Mouse (Mus musculus) embryonic fibroblast, embryonic 13.5 days (primary cell): ENCODE data around the gene Tmub2. TPM values are rescaled to one million over a fixed set of nuclear protein-coding genes. Genes with fewer than 3 reads are reported as not detected.

Experiments
- H3K27ac ChIP-seq: 2 replicates; pipeline ENCODE4 v1.5.1; 2012; ENCODE audit warnings: low read length, control low read depth, inconsistent platforms; ENCODE audit not compliant: insufficient read depth
- H3K4me1 ChIP-seq: 2 replicates; pipeline ENCODE4 v1.6.1; 2011; ENCODE audit warnings: low read length; ENCODE audit not compliant: control insufficient read depth, insufficient read depth
- H3K4me3 ChIP-seq: 2 replicates; pipeline ENCODE4 v1.5.1; 2011; ENCODE audit warnings: mild to moderate bottlenecking, control low read depth, low read length; ENCODE audit not compliant: insufficient read depth
- CTCF ChIP-seq: IDR thresholded peaks from 2 replicates; pipeline ENCODE4 v1.5.1; 2011; ENCODE audit warnings: mild to moderate bottlenecking, control low read depth, low read length, moderate library complexity, borderline replicate concordance; ENCODE audit not compliant: insufficient read depth
- POLR2A ChIP-seq: IDR thresholded peaks from 2 replicates; pipeline ENCODE4 v1.6.1; 2011; ENCODE audit warnings: low read depth, mild to moderate bottlenecking, control low read depth, low read length, moderate library complexity
- polyA plus RNA-seq: library from polyadenylated mRNA; stranded (reverse); fragments of >200 nt; gene quantifications from 2 replicates; pipeline ENCODE4 v1.2.4, GENCODE M21; 2011; ENCODE audit warnings: low read depth; ENCODE audit not compliant: missing spikeins, insufficient read length

Gene Tmub2
- polyA plus RNA-seq = 37.7 and 44.6 TPM in 2 replicates

DNA sequence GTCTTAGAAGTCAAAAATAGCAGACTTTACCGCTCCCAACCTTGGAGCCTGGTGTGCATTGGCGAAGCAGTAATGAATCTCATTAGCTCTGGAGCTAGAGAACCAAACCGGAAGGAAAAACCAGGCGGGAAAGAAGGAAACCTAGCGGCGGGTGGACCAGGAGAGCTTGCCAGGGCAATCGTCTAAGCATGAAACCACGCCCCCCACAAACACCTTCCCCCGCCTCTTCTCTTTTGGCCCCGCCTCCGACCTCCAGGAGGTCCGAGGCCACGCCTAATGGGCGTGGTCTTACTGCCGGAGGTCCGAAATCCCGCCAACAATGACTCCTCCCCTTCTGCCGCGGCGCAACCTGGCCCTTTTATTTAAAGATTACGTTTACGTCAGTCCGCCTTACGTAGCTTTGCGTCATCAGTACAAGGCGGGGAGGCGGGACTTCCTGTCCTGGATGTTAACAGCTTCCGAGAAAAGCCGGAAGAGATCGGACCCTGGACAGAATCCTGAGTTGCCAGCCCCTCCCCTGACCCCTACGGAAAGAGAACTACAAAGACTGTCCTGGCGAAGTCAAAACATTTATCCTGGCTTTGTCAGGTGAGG is at the start of gene Tmub2:
Tmub2 (plus strand) TSS at position 431 of the 594 bp plus-strand sequence.
- peak within 1 kb of the TSS; percentile 82 for H3K4me3 ChIP-seq
- H3K27ac ChIP-seq = peak within 1 kb of the TSS; percentile 81
- TF ChIP-seq POLR2A (peak; percentile 57), CTCF (no peak)
- H3K4me1 ChIP-seq = peaks cover 2% of the 10 kb centered on the region; the same call in 1 of the 2 replicates

DNA sequence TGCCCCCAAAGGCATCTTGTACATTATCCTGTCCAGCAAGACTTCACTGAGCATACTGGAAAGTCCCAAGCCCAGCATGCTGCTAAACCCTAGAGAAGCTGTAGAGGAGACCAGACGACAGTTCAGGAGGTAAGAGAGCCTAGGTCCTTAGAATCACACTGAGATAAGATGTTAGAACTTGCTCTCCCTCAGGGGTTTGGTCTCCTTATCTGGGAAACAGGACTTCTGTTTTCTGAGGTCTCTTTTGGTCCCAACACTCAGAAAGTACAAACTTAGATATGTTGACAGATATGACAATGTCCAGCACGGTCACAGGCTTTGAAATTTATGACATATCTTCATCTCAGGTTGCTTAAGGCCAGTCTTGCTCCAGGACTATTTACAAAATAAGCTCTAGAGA is 48.7 kb upstream of the Tmub2 start:
- TF ChIP-seq CTCF (no peak), POLR2A (no peak)
- Histone ChIP-seq H3K27ac (no peak overlapping the region), H3K4me3 (no peak overlapping the region), H3K4me1 (no peaks in the 10 kb centered on the region)

DNA sequence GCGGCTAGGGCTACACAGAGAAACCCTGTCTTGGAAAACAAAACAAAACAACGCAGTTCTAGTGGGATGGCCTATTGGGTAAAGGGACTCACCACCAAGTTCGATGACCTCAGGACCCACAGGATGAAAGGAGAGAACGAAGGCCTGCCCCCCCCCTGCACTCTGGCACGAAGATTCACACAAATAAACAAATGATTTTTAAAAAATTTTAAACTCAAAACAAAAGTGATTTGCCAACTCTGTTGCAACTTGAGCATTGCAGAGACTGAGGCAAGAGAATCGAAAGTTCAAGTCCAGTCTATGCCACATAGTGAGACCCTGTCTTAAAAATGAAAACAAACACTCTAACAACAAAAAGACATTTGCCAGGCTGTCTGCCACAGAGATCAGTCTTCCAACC is 44.1 kb upstream of the Tmub2 start:
- Histone ChIP-seq H3K27ac (no peak overlapping the region), H3K4me3 (no peak overlapping the region), H3K4me1 (peaks cover 4% of the 10 kb centered on the region)
- TF ChIP-seq POLR2A (no peak), CTCF (no peak)

DNA sequence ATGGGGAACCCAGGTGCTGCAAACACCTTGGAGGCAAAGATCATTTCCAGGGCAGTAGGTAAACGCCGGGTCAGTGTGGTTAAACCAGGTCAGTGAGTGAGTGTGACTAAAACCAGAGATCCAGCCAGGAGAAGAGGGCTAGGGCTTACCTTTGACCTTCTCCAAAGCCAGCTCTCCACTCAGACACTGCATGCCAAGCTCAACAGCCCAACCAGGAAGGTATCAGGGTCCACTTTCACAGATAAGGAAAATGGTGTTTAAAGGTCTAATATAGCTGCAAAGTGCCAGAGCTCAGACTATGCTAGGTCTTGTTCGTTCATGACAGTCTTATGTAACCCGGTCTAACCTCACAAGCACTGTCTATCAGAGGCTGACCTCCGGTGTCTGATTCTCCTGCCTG is 43.5 kb upstream of the Tmub2 start:
- Histone ChIP-seq H3K4me3 (no peak overlapping the region), H3K4me1 (peaks cover 10% of the 10 kb centered on the region), H3K27ac (no peak overlapping the region)
- TF ChIP-seq CTCF = no peak
- TF ChIP-seq POLR2A = no peak

DNA sequence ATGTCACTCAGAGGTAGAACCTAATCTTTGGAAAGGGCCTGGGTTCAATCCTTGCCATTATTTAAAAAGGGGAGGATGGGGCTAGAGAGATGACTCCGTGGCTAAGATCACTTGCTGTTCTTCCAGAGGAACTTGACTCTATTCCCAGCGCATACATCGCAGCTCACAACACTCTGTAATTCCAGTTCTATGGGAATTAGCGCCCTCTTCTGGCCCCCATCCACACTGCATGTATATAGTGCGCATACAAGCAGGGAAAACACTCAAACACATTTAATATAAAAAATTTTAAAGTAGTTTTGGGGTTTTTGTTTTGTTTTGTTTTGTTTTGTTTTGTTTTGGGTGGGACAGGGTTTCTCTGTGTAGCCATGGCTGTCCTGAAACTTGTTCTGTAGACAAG is 42.9 kb upstream of the Tmub2 start:
- peaks cover 13% of the 10 kb centered on the region for H3K4me1 ChIP-seq
- H3K4me3 ChIP-seq = no peak overlapping the region
- TF ChIP-seq CTCF (no peak), POLR2A (no peak)
- H3K27ac ChIP-seq = no peak overlapping the region

DNA sequence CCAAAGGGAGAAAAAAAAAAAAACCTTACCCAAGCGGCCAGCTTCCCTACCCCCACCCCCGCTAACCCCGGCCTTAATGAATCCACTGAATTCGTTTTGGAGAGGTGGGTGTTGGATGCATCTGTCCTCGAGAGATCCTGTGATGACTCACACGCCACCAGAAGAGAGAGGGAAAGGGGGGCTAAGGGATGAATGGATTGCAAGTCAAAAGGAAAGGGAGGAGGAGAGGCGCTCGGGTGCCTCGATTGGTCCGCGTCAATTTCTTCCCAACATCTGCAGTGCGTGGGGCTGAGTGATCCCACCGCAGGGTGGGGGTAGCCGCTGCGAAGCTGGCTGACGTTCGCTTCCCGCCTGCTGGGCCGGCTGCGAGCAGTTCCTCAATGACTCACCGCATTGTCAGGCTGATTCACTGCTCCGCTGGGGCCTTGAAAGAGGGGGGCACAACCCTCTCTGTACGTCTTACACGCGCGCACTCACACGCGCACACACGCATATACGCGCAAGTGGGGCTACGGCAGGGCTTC is 39.7 kb upstream of the Tmub2 start:
- Histone ChIP-seq H3K4me3 (no peak overlapping the region), H3K4me1 (peaks cover 17% of the 10 kb centered on the region), H3K27ac (peak overlapping the region; percentile 75)
- TF ChIP-seq POLR2A (peak; percentile 41; the same call in 1 of the 2 replicates), CTCF (no peak)

DNA sequence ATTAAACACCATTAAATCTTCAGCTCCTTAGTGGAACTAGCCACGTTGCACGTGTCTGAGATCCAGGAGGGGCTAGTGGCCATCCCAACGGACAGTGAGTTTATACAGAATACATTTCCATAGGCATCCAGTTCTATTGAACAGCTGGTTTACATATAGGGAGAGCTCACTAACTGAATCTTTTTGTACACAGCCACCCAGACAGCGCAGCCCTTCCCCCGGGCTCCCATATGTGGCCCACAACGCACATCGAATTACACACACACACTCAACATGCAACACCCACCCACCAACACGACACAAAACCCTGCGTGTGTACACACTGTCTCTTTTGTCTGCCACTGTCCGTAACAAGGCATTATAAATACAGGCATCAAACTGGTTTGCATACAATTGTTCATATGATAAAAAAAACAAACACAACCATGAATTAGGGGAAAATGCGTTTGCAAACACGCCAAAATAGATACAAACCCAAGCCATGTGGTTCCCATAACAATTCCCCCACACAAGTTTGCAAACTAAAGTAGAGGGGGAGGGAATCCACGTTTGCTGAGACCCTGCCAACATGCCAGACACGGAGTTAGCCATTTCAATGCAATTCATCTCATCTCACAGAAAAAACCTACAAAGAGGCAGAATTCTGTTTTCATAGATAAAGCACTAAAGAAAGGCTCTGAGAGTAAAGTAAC is 39.0 kb upstream of the Tmub2 start:
- Histone ChIP-seq H3K27ac (peak overlapping the region; percentile 75), H3K4me1 (peaks cover 17% of the 10 kb centered on the region), H3K4me3 (no peak overlapping the region)
- no peak for TF ChIP-seq CTCF
- TF ChIP-seq POLR2A = no peak

DNA sequence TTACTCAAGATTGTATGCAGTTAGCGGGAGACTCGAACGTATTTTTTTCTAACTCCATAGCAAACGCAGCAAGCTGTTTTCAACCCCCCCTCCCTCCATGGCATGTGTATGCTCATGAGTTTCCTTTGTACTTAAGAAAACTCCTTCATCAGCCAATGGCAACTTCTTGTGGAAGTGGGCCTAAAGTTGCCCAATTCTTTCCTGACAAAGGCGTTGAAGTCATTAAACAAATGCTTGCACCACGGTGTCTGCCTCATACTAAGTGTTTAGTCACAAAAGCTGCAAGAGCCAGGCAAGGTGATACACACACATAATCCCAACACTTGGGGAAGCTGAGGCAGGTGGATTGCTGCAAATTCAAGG is 38.5 kb upstream of the Tmub2 start:
- TF ChIP-seq POLR2A (no peak), CTCF (no peak)
- H3K4me3 ChIP-seq = no peak overlapping the region
- H3K27ac ChIP-seq = peak overlapping the region; percentile 75
- peaks cover 17% of the 10 kb centered on the region for H3K4me1 ChIP-seq

DNA sequence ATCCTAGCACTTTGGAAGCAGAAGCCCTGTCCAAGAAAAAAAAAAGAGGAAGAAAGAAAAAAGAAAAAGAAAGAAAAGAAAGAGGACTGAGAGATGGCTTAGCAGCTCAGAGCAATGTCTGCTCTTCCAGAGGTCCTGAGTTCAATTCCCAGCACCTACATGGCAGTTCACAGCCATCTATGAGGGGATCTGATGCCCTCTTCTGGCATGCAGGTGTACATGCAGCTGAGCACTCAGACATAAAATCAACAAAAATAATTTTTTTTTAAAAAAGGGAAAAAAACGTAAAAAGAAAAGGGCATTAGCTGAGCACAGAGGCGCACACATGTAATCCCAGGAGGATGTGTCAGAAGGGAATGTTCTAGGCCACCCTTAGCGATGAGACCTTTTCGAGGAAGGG is 37.9 kb upstream of the Tmub2 start:
- no peak for TF ChIP-seq CTCF
- no peak for TF ChIP-seq POLR2A
- no peak overlapping the region for H3K27ac ChIP-seq
- H3K4me3 ChIP-seq = no peak overlapping the region
- peaks cover 17% of the 10 kb centered on the region for H3K4me1 ChIP-seq

DNA sequence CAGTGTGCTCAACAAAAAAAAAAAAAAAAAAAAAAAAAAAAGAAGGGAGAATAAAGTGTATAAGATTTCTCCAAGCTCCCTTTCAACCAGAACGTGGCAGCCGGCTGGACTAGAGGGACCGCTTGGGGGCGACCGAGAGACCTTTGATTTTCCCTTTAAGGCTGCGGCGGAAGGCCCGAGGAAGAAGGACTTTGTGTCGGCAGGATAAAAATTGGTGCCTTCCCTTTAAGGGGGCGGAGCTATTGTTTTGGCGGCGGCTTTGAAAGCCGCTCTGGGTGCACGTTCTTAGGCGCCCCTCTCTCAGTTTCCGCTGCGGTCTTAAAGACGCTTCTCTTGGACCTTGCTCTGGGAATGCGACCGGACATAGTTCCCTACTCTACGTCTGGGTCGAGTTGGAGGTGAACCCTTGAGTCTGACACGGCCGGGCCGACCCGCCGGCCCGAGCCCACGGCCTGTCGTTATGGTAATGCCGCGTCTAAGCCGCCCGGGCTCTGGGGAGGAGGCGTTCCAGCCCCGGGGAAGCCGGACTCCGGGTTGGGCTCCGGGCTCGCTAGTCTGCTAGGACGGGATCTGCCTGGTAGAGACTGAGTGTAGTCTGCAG is 36.0 kb upstream of the Tmub2 start, which contains the start of gene BC030867:
BC030867 (plus strand) TSS at position 253 of the 601 bp plus-strand sequence.
- no peak within 1 kb of the TSS for H3K27ac ChIP-seq
- TF ChIP-seq POLR2A (peak; percentile 45; the same call in 1 of the 2 replicates), CTCF (no peak)
- H3K4me3 ChIP-seq = peak within 1 kb of the TSS; percentile 78
- H3K4me1 ChIP-seq = peaks cover 17% of the 10 kb centered on the region
